Mouse (Mus musculus) limb, embryonic 12.5 days (tissue): Measurements from ENCODE around the gene Ephx1. TPM values are rescaled to one million over a fixed set of nuclear protein-coding genes. Genes with fewer than 3 reads are reported as not detected.

Source experiments
- ATAC-seq: fragments of 200-750 bp; cut with Nextera tagmentation; 2 replicates; pipeline ENCODE4 v1.8.0; 2017; ENCODE audit warnings: low read depth, moderate TSS enrichment; ENCODE audit not compliant: insufficient number of reproducible peaks, insufficient read depth, low FRiP score, low TSS enrichment
- H3K27ac ChIP-seq: fragments of 300-500 bp; sonication (generic); 2 replicates; pipeline ENCODE4 v1.5.1; 2016; ENCODE audit warnings: mild to moderate bottlenecking, moderate library complexity
- H3K27me3 ChIP-seq: fragments of 300-500 bp; sonication (generic); 2 replicates; pipeline ENCODE4 v1.6.1; 2016; ENCODE audit warnings: mild to moderate bottlenecking, moderate library complexity
- H3K36me3 ChIP-seq: fragments of 300-500 bp; sonication (generic); 2 replicates; pipeline ENCODE4 v1.6.1; 2016; ENCODE audit warnings: mild to moderate bottlenecking, moderate library complexity
- H3K4me1 ChIP-seq: fragments of 300-500 bp; sonication (generic); replicated peaks from 2 replicates; pipeline ENCODE4 v1.6.1; 2016
- H3K4me2 ChIP-seq: fragments of 300-500 bp; sonication (generic); 2 replicates; pipeline ENCODE4 v1.6.1; 2016; ENCODE audit warnings: mild to moderate bottlenecking, moderate library complexity
- H3K4me3 ChIP-seq: fragments of 300-500 bp; sonication (generic); replicated peaks from 2 replicates; pipeline ENCODE4 v1.5.1; 2016; ENCODE audit warnings: mild to moderate bottlenecking
- H3K9ac ChIP-seq: fragments of 300-500 bp; sonication (generic); replicated peaks from 2 replicates; pipeline ENCODE4 v1.6.1; 2016; ENCODE audit warnings: mild to moderate bottlenecking, moderate library complexity
- H3K9me3 ChIP-seq: fragments of 300-500 bp; sonication (generic); 2 replicates; pipeline ENCODE4 v1.6.1; 2016; ENCODE audit warnings: mild to moderate bottlenecking, moderate library complexity
- WGBS: fragments of 180-500 bp; shearing (Covaris S2); methylation state at CpG from one replicate; pipeline ENCODE4 v1.1.7; 2016; 5-methylcytosine and 5-hydroxymethylcytosine counted together
- polyA plus RNA-seq: library from polyadenylated mRNA; unstranded; fragments of >200 nt; fragmentation: Nextera tagmentation; extraction: Ambion mirVana; gene quantifications from 2 replicates; pipeline ENCODE4 v1.2.1, GENCODE M21; 2016

Ephx1 gene
- polyA plus RNA-seq: 1.6 and 1.8 TPM in 2 replicates

DNA sequence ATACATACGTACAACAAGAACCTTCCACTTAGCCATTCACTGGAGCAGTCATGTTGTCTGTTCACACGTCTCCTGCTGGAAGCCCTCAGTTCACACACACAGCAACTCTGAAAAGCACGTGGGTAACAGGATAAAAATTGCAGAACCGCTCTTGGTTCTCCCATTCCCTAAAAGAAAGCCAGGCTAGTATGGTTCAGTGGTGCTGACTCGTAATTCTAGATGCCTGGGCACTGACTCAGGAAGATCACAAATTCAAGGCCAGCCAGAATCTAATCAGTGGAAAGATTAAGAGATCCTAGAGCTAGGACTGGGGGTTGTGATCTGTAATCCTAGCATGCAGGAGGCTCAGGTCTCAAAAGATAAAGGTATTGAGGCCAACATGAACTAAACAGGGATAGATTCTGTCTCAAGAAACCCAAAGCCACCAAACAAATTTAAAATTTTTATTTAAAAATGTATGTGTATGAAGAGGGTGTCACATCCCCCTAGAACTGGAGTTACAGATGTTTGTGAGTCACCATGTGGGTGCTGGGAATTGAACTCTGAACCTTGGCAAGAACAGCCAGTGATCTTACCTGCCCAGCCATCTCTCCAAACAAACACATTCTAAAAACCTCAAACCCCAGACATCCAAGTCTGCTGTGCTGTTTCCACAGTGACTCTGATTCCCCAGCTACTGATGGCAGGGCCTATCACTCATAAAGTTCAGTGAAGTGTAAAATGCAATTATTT is at the start of gene Ephx1:
Ephx1 (minus strand) TSS at position 149 of the 732 bp plus-strand sequence.
- 58% methylated on average over 5 of the region's 5 CpGs for WGBS
- peaks cover 13% of the 10 kb centered on the region for H3K4me1 ChIP-seq

GRCm38 (mm10) chr1:181069671-181070070 is 49.0 kb upstream of the Ephx1 start:
- no peaks in the 10 kb centered on the region for H3K36me3 ChIP-seq
- no peak overlapping the region for H3K4me3 ChIP-seq
- WGBS: 68% methylated on average over 11 of the region's 11 CpGs
- no peaks in the 10 kb centered on the region for H3K27me3 ChIP-seq
- no peaks in the 10 kb centered on the region for H3K9me3 ChIP-seq
- H3K4me1 ChIP-seq: no peaks in the 10 kb centered on the region
- no peak for ATAC-seq
- H3K27ac ChIP-seq: no peak overlapping the region
- H3K4me2 ChIP-seq: no peak overlapping the region
- H3K9ac ChIP-seq: no peak overlapping the region

More for the DNA sequence above, at the start of gene Ephx1:
- H3K4me3 ChIP-seq: no peak within 1 kb of the TSS
- H3K36me3 ChIP-seq: no peaks in the 10 kb centered on the region
- no peak within 1 kb of the TSS for H3K4me2 ChIP-seq
- H3K27ac ChIP-seq: no peak within 1 kb of the TSS
- no peaks in the 10 kb centered on the region for H3K9me3 ChIP-seq
- no peak within 1 kb of the TSS for H3K9ac ChIP-seq
- ATAC-seq: no peak
- peaks cover 8% of the 10 kb centered on the region for H3K27me3 ChIP-seq

DNA sequence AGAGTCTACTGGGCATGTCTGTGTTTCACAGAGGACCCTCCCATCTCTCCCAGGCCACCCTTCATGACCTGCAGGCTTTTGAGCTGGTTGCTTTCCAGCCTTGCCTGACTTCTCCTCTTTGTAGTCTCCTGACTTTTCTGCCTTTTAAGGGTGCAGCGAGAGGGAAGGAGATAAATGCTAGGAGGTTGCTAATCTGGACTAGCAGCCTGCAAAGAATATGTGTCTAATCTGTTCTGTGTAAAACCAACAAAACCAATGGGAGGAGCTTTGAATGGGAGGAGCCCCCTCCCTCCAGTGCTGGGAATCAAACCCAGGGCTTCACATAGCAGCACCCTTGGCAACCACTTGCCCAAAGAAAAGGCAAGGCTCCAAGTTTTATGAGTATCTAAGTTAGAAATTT is 47.6 kb upstream of the Ephx1 start:
- Histone ChIP-seq H3K27me3 (no peaks in the 10 kb centered on the region), H3K4me1 (no peaks in the 10 kb centered on the region), H3K9ac (no peak overlapping the region), H3K27ac (no peak overlapping the region), H3K9me3 (no peaks in the 10 kb centered on the region), H3K4me2 (no peak overlapping the region), H3K36me3 (no peaks in the 10 kb centered on the region), H3K4me3 (no peak overlapping the region)
- 82% methylated on average over 1 of the region's 1 CpGs for WGBS
- ATAC-seq: no peak

GRCm38 (mm10) chr1:181064648-181065047 is 43.9 kb upstream of the Ephx1 start:
- Histone ChIP-seq H3K4me3 (no peak overlapping the region), H3K27ac (no peak overlapping the region), H3K4me2 (no peak overlapping the region), H3K4me1 (no peaks in the 10 kb centered on the region), H3K27me3 (no peaks in the 10 kb centered on the region), H3K9ac (no peak overlapping the region), H3K36me3 (no peaks in the 10 kb centered on the region), H3K9me3 (no peaks in the 10 kb centered on the region)
- no peak for ATAC-seq
- WGBS: 84% methylated on average over 6 of the region's 6 CpGs

DNA sequence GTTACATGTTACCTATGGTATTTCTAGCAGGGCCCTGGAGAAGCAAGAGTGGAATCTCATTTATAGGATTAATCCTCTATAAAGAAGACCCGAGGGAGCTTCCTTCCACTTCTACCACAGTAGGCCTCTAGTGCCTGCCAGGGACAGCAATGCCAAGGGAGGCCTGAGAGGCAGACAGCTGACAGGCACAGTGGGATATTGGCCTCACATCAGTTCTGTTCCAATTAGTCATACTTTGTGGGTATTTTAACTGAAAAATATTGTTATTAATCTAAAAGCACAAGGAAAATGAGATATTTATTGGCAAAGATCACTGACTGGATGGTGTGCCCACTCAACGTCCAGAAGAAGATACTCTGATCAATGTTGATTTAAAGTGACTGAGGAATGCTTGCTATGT is 43.3 kb upstream of the Ephx1 start:
- ATAC-seq: no peak
- Histone ChIP-seq H3K9me3 (no peaks in the 10 kb centered on the region), H3K4me3 (no peak overlapping the region), H3K27ac (no peak overlapping the region), H3K9ac (no peak overlapping the region), H3K4me2 (no peak overlapping the region), H3K4me1 (no peaks in the 10 kb centered on the region), H3K36me3 (no peaks in the 10 kb centered on the region), H3K27me3 (no peaks in the 10 kb centered on the region)
- 80% methylated on average over 2 of the region's 2 CpGs for WGBS

- Histone ChIP-seq H3K27ac (no peak overlapping the region), H3K9ac (no peak overlapping the region), H3K36me3 (no peaks in the 10 kb centered on the region), H3K4me3 (no peak overlapping the region), H3K4me1 (no peaks in the 10 kb centered on the region), H3K9me3 (no peaks in the 10 kb centered on the region), H3K4me2 (no peak overlapping the region), H3K27me3 (no peaks in the 10 kb centered on the region)
- ATAC-seq: no peak
- 65% methylated on average over 3 of the region's 3 CpGs for WGBS
Observed at GRCm38 (mm10) chr1:181061784-181062485, 41.2 kb upstream of the Ephx1 start.

- H3K4me3 ChIP-seq: no peak overlapping the region
- no peaks in the 10 kb centered on the region for H3K4me1 ChIP-seq
- no peak for ATAC-seq
- H3K27ac ChIP-seq: no peak overlapping the region
- WGBS: 81% methylated on average over 4 of the region's 4 CpGs
- H3K9me3 ChIP-seq: no peaks in the 10 kb centered on the region
- no peaks in the 10 kb centered on the region for H3K36me3 ChIP-seq
- no peak overlapping the region for H3K4me2 ChIP-seq
- H3K27me3 ChIP-seq: no peaks in the 10 kb centered on the region
- no peak overlapping the region for H3K9ac ChIP-seq
Observed at GRCm38 (mm10) chr1:181052898-181053297, 32.2 kb upstream of the Ephx1 start.

- Histone ChIP-seq H3K9ac (no peak within 1 kb of the TSS), H3K36me3 (no peaks in the 10 kb centered on the region), H3K4me1 (no peaks in the 10 kb centered on the region), H3K4me2 (no peak within 1 kb of the TSS), H3K27ac (no peak within 1 kb of the TSS), H3K9me3 (no peaks in the 10 kb centered on the region), H3K27me3 (no peaks in the 10 kb centered on the region), H3K4me3 (no peak within 1 kb of the TSS)
- no peak for ATAC-seq
- WGBS: 74% methylated on average over 6 of the region's 6 CpGs
Observed at GRCm38 (mm10) chr1:181050937-181051336, 30.2 kb upstream of the Ephx1 start, which contains the start of gene 9130409I23Rik. Gene 9130409I23Rik (plus strand): TSS chr1:181051237.

DNA sequence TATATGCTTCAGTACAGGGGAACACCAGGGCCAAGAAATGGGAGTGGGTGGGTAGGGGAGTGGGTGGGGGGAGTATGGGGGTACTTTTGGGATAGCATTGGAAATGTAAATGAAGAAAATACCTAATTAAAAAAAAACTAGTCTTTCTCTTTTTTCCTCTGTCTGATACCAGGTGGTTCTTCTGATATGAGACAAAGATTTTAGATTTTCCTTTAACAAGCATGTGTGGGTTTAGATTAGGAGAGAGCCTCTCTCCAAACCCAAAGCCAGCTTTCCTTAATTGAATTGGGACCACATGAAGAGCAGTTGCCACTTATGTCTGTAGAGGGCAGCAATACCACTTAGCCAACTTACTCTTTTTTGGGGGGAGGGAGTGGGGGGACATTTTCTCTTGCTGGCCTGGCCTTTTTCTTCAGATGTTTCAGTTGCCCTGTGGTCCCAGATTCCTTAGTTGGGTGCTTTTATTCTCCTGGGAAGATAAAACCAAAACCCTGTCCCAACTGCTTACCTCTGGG is 28.7 kb upstream of the Ephx1 start:
- no peak overlapping the region for H3K4me3 ChIP-seq
- H3K9me3 ChIP-seq: no peaks in the 10 kb centered on the region
- ATAC-seq: no peak
- no peak overlapping the region for H3K4me2 ChIP-seq
- H3K9ac ChIP-seq: no peak overlapping the region
- no peaks in the 10 kb centered on the region for H3K36me3 ChIP-seq
- H3K27me3 ChIP-seq: no peaks in the 10 kb centered on the region
- no peaks in the 10 kb centered on the region for H3K4me1 ChIP-seq
- no peak overlapping the region for H3K27ac ChIP-seq

DNA sequence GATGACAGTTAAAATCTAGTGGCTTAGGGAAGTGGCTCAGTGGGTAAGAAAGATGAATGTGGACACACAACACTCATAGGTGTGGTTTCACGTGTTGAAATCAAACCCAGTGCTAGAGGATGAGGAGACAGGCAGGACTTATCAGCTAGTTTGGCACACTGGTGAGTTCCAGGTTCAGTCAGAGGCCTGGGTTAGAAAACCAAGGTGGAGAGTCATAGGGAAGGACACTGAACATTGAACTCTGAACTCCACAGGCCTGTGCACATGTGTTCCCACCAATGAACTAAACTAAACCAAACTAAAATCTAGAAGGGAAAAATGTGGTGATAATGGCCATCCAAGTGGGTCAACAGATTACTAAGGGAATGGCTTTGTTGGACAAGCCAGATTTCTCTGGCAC is 26.8 kb upstream of the Ephx1 start:
- H3K9me3 ChIP-seq: no peaks in the 10 kb centered on the region
- H3K4me1 ChIP-seq: no peaks in the 10 kb centered on the region
- WGBS: 57% methylated on average over 1 of the region's 1 CpGs
- H3K27ac ChIP-seq: no peak overlapping the region
- no peak overlapping the region for H3K4me2 ChIP-seq
- H3K27me3 ChIP-seq: no peaks in the 10 kb centered on the region
- H3K36me3 ChIP-seq: no peaks in the 10 kb centered on the region
- H3K4me3 ChIP-seq: no peak overlapping the region
- H3K9ac ChIP-seq: no peak overlapping the region
- ATAC-seq: no peak

DNA sequence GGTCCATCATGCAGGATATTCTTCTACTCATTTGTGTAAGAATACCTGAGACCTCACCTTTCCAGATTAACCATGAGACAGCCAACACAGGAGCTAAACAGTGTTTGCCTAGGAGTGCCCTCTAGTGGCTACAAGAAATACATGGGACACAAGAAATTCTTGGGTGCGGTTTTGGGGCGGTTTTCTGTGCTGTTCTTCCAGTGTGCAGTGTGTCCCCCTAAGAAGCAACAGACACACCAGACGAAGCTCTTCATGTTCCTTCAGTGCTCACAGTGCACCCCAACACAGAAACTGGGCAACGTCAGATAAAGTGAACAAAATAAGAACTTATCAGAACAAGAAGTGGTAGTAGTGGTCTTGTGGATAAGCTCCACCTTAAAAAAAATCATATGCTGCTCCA is 18.9 kb upstream of the Ephx1 start:
- H3K27ac ChIP-seq: no peak overlapping the region
- H3K9ac ChIP-seq: no peak overlapping the region
- no peaks in the 10 kb centered on the region for H3K36me3 ChIP-seq
- H3K27me3 ChIP-seq: peaks cover 13% of the 10 kb centered on the region; the same call in 1 of the 2 replicates
- WGBS: 14% methylated on average over 4 of the region's 4 CpGs
- no peaks in the 10 kb centered on the region for H3K9me3 ChIP-seq
- H3K4me3 ChIP-seq: no peak overlapping the region
- ATAC-seq: no peak
- H3K4me2 ChIP-seq: no peak overlapping the region
- H3K4me1 ChIP-seq: no peaks in the 10 kb centered on the region
